Mouse (Mus musculus) layer of hippocampus, adult 9-11 months (tissue): ENCODE measurements around the gene Nucb1.
"Not testable (repeated sequence)": the region's sequence is repeated elsewhere in the genome, so short reads cannot be mapped to it uniquely, and the experiment has no call there.

ENCODE experiments used
- DNase-seq: peaks from one replicate; pipeline ENCODE4 v3.0.0; 2022

The Nucb1 gene

DNA sequence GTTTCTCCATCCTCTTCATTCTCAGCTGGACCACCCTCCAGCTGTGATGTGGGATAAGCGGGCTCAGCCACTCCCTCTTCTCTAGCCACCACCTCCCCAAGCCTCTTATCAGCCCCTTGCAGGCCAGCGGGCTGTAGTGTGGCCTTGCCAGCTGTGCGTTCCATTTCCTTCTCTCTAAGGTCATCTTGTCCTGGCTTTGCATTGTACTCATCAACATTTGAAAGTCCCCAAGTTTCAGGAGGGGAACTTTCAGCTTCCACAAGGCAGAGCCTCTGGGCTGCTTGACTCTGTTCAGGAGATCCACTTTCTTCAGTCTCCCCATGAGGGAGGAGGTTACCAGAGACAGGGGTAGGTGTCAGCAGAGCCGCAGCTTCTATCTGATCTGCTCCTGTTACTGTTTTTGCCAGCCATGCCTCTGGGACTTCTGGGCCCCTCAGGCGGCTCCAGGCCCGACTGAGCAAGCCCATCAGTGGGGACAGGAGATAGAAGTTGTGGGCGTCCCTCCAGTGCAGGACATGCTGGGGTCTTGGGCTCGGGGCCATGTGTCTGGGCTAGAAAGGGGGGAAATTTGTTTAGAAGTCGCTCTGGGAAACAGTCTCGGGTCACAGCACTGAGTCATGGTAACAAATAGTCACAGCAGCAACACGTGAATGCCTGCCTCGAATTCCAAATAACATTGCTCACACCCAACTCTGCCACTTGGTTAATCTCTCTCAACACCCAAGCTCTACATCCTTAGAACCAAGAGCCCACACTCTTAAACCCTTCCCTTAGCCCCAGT, 14.8 kb upstream of the Nucb1 start:
- DNase-seq: no peak

DNA sequence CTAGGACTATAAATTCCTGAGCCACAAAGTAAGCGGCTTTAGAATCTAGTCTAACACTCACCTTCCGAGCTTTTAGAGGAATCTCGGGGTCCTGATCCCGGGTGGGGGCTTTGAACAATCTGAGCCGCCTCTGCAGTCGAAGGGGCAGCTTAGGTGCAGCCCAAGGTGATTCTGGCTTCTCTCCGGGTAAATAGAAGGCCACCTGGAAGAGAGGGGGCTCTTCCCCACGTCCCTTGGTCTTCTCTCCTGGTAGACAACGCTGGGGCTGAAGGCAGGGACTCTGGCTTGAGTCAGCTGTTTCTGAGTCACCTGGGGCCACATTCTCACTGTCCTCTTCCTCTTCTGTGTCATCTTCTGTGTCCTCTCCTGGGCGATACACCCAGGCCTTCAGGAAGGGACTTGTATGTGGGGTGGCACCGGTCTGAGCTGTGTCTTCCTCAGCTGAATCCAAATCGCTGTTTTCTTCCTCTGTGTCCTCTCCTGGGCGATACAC, 13.5 kb upstream of the Nucb1 start:
- no peak for DNase-seq

DNA sequence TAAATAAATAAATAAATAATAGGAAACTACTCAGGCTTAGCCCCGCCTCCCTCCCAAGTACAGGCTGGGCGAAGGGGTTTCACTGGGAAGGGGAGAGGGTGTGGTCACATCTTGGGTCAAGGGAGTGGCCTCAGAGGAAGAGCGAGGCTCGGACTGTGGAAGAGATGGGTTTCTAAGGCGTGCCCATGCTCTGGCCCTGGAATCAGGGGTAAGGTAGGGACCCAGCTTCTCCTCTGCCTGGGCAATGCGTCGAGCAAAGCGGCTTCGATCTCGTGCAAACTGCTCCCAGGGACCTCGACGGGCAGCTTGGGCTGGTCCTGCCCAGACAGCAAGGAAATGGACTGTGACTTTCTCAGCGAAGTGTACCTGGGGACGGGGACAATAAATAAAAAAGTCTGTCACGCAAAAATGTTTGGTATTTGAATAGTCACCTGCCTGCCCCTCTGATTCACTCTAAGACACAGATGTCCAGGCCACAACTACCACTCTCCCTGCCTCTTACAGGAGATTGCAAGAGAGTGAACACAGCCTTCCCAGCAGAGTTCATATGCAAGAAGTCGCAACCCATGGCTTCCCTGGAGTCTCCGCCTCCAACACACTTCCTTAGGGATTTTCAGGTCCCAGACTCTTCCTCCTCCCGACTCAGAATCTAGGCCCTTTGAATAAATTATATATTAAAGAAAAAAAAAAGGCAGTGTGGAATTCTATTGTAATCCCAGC, 12.9 kb upstream of the Nucb1 start:
- DNase-seq: no peak

DNA sequence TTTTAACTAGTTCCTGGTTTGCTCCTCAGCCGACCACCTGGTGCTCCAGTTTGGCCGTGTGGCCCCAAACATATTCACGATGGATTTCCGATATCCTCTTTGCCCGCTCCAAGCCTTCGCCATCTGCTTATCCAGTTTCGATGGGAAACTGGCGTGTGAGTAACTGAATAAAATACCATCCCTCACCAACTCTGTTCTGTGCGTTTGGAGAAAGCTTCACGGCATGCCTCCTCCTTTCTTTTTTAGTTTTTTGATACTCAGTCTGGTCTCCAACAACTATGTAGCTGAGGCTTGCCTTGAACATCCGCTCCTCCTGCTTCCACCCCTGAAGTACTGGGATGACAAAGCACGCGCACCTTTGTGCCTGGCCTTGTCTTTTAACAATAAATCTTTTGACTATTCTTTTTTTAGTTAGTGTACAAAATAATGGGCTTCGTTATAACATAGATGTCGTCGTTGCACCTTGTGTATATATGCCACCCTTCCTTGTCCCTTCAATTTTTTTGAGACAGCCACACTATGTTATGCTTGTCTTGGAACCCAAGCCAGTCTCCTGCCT, 12.1 kb upstream of the Nucb1 start:
- DNase-seq: no peak

DNA sequence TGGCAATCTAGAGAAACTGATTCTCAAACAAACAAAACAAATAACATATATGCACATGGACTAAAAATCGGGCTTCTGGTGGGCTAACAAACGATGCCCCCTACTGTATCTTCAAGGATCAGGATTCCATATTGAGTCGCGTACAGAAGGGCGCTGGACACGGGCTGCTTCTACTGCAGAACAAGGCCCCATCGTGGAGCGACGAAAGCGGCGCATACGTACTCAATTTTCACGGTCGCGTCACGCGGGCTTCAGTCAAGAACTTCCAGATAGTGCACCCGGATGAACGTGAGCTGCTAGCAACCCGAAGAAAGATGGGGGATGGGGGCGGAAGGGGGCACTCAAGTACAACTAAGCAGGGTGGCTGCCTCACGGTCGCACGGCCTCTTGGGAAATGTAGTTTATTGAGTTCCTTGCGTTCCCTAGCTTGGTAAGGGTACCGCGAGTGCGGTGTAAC, 11.6 kb upstream of the Nucb1 start:
- peak; percentile 93 for DNase-seq

DNA sequence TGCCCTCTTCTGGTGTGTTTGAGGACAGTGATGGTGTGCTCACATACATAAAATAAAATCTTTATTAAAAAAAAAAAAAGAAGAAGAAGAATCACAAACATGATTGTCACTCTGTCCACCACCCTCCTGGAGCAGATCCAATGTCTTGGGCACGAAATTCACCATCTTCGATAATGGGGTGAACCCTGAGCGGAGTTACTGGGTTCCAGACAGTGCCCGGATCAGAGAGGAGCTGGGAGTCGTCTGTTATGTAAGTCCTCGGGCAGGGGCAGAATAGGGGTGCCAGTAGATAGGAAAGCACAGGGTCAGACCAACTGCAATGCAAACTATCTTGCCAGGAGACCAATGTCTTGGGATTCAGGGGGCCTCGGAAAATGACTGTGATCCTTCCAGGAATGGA, 10.4 kb upstream of the Nucb1 start:
- DNase-seq: no peak

DNA sequence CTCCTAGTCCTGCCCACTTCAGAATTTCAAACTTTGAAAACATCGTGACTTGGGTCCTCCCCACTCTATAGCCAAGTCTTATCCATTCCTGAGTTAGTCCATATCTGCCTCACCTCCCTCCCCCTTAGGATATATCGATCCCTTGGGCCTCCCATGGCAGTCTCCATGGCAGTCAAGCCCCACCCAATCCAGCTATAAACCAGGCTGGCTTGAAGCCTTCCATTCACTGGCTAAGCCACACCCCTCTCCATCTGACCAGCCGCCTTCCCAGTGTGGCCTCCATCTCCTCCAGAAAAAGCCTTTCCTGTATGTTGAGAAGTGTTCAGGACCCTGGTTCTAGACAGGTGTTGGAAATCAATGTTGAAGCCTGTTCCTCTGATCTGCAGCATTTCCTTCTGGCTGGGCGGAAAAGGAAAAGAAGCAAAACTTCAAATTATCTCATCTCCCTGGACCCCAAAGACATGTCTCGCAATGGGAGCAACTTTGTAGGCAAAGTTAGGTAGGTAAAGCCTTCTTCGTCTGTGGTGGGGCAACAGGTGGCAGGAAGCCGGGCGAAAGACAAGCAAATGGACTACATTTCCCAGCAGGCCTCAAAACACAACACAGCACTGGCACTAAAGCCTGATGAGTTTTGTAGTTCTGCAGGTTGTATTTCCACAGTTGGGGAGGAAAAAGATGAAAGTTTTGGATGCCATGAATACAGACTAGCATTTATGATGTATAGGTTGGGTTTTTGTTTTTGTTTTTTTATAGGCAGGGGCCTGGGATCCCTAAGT, 9.3 kb upstream of the Nucb1 start:
- no peak for DNase-seq

DNA sequence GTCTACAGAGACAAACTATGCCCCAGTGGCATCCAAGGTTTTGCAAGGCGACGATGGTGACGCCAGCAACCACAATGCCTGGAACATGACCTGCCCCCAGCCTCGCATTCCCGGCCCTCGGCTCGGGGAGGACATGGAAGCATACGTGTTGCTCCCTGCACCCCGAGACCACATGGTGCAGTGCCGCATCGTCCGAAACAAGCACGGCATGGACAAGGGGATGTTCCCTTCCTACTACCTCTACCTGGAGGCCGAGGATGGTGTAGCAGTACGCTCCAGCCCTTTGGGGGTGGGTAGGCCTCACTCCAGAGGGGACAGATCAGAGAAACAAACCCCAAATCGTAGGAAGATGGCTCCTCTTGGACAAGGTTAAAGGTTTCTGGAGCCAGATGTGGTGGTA, 8.4 kb upstream of the Nucb1 start:
- DNase-seq: no peak

DNA sequence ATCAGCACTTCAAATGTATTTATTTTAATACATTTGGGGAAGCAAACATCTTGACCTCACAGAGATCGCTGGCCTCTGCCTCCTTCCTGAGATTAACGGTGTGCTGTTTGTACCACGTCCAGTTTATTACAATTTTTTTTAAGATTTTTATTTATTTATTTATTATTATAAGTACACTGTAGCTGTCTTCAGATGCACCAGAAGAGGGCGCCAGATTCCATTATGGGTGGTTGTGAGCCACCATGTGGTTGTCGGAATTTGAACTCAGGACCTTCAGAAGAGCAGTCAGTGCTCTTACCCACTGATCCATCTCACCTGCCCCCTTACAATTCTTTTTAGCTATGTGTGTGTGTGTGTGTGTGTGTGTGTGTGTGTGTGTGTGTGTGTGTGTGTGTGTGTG, 6.6 kb upstream of the Nucb1 start:
- DNase-seq: not testable (repeated sequence)

DNA sequence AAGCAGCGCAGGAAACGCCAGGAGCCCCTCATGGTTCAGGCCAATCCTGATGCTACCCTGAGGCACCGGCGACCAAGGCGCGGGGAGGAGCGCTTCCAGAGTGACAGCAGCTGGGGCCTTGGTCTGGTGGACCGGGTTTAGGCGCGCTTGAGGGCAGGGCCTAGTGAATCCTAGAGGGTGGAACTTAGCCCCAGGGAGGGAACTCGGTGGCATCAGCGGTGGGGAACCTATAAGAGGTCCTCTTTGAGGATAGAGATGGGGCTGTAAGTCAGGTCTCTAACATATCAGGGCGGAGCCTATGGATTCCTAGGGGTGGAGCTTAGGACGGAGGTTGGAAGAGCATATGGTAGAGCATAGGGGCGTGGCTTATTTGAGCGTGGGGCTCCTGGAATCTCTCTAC, 5.2 kb upstream of the Nucb1 start:
- no peak for DNase-seq

DNA sequence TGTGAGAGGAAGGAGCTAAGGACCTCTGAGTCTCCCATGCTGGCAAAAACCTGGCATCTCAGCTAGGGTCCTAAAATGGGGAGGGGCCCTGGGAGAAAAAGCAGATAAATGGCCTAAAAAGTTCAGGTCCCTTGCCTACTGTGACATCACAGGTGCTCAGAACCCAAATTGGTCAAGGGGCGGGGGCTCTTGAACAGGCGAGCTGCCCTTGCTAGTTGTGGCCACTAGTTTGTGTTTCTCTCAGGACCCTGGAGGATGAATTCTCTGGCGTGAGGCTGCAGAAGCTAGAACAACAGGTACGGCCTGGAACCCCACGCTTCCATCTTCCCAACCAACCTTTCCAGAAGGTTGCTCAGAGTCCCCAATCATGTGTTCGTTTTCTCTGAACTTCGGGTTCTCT, 4.2 kb upstream of the Nucb1 start:
- no peak for DNase-seq

DNA sequence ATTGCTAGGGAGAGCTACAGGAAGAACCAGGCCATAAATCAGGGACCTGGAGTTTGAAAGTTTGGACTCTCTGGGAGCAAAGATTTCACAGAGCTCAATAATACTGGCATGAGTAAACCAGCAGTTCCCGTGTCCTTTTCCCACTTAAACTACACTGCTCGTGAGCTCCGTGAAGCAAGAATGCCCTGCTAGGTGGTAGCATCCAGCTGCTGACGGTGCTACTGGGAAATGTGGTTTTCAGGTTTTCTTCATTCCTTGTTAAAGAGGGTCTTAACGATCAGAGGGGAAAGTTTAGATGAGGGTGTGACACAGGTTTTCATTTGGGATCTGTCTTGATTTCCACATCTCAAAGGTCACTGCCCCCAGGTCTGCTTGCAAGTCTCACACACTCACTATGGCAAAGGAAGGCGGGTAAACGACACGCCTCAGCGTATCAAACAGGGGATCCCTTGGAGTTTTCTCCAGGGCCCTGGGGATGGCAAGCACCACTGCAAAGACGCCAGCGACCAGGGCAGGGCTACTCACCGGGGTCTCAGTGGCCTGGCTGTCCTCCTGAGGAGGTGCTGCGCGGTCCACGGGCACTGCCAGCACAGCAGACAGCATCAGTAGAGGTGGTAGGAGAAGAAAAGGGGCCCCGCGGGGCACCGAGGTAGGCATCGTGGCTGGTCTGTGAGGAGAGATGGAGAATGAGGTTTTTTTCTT, 874 bp downstream of the Nucb1 start:
- no peak for DNase-seq

DNA sequence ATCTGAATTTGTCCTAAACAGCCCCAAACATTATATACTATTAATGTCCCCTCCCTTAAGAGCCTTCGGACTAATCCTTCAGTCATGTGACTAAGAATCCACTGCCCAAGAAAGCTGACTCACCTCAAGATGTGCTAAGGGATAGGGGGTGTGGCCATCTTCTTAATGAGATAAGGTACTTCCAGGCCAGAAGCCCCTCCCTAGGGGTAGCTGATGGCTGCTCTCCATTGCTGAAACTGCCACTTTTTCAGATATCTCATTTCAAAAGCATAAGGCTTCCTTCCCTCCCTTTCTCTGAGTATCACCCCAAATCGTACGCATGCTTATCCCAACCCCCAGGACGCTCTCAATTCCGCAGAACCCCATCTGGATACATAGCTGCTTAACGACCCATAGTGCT, 1.6 kb downstream of the Nucb1 start:
- no peak for DNase-seq

DNA sequence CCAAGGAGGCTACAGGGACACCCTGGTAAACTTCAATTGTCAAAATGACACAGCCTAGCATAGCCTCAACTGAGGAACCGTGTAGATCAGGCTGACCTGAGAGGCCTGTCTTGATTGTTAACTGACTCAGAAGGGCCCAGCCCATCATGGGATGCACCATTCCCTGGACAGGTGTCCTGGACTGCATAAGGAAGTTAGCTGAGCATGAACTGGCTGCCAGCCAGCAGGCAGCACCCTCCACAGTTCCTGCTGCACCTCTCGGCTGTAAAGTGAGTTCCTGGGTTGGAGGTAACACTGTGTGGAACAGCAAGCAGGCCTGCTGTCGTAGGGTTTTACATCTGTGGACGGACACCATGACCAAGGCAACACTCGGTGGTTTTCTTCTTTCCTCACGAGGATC, 2.6 kb downstream of the Nucb1 start:
- no peak for DNase-seq

DNA sequence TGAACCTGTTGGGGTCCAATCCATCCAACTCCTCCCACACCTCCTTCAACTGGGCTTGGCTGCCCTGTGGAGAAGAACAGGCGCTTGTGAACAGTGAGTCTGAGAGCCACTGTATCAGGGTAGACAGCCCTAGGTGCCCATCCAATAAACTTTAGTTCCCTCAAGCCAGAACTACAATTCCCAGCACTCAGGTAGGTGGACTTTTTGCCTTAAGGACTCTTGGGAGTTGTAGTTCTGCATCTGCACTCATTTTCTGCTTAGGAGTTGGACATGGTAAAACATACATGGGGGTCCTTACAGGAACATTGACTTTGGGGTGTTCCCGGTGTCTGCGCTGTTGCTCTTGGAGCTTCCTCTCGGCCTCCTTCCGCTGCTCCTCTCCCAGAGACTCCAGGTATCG, 11.8 kb downstream of the Nucb1 start:
- no peak for DNase-seq

DNA sequence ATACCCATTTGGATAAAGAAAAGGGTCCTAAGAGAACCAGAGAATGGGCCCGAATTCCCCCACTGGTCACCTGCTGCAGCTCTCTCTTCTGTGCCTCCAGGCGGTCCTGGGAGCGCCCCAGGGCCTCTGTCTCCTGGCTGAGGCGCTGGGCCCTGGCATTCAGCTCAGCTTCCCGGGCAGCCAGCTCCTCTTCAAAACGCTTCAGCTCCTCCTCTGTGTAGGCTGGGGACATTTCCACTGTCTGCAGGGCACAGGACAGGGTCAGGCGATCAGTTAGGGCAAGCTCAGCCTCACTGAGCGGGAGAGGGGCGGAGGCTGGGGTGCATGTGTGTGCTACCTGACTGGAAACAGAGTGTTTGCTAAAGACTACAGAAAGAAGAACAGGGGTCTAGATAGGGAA, 15.7 kb downstream of the Nucb1 start:
- no peak for DNase-seq

DNA sequence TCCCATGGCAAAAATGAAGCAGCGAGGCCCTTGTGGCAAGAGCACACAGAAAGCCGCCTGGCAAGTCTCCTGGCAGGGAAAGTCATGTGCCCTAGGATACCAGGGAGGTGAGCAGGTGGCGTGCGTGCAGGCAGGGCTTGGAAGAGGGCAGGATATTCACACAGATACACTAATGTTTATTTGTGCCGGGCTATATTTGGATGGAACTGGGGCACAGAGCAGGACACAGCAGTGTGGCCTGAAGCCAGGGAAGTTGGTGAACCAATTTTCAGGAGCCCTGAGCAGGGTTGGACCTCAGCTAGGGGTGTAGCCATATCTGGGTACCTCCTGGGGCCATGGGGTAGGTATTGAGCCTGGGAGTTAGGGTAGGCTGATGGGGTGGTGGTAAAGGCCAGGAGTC, 17.3 kb downstream of the Nucb1 start:
- no peak for DNase-seq

DNA sequence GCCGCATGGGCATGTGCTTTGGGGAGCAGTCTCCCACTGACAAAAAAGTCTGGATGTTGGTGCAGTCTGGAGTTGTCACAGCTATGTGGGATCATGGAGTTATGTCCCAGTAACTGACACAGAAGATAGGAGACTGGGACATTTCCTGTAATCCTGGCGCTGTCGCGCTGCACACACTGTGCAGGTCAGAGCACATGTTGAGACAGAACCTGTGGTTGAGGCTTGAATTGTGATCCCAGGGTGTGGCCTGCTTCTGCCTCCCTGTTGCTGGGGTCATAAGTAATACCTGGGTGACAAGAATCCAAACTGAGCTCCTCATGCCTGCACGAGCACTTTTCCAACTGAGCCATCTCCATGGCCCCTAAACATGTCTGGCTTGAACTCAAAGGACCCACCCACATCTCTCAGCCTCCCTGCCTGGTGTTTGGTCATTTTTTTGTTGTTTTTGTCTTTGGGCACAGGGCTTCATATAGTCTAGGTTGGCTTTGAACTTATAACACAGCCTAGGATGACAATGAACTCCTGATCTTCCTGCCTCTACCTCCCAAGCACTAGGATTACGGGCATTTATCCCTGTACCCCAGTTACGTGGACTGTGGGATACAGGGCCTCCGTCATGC, 17.9 kb downstream of the Nucb1 start:
- DNase-seq: no peak

DNA sequence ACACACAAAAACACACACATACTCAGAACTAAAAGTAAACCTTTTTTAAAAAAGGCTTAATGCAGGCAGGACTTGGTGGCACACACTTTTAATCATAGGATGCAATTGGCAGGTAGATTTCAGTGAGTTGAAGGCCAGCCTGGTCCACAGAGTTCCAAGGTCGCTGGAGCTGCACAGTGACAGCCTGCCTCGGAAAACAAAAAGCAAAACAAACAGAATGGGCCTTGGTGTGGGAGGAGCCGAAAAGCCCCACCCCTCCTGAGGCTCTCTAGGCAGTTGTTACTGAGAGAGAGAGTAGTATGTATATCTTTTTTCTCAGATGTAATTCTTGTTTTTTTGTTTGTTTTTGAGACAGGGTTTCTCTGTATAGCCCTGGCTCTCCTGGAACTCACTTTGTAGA, 18.9 kb downstream of the Nucb1 start:
- no peak for DNase-seq

DNA sequence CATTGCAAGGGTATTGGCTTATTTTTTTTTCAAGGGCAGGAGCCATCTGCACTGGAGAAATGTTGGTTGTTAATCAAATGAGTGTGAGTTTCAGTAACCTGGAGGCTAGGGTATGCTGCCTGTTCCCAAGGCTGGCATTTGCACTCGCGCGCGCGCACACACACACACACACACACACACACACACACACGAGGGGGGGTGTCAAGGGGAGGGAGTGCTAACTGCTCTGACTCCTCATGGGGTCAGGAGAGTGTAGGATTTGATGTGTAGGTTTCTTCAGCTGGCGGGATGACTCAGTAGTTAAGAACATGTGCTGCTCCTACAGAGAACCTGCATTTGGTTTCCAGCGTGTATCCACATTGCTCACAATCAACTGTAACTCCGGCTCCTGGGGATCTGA, 19.4 kb downstream of the Nucb1 start:
- DNase-seq: no peak

DNA sequence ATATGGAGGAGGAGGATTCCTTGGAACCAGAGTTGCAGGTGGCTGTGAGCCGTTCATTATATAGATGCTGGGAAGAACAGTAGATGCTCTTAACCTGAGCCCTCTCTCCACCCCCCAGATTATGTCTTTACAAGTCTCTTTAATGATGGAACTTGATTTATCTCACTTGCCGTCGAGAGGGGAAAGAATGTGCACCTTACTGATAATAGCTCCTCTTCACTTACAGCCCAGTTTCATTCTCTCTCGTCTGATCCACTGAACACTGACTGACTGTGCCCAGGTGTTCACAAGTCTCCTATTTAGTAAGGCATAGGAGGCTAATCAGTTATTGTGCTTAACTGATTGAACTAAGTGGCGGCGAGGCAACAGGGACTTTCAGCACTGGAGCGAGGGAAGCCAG, 20.6 kb downstream of the Nucb1 start:
- no peak for DNase-seq
